Mouse (Mus musculus) A20 (cell line): ENCODE measurements around the gene Tusc1.

ENCODE experiments used
- DNase-seq: peaks from one replicate; pipeline ENCODE4 v3.0.0-alpha.2; 2011; ENCODE audit warnings: low read depth, low spot score

The Tusc1 gene

GRCm38 (mm10) chr4:93335118-93336003 is at the start of gene Tusc1:
Gene Tusc1, minus strand, starts transcription at chr4:93335511.
- peak; percentile 83 for DNase-seq

DNA sequence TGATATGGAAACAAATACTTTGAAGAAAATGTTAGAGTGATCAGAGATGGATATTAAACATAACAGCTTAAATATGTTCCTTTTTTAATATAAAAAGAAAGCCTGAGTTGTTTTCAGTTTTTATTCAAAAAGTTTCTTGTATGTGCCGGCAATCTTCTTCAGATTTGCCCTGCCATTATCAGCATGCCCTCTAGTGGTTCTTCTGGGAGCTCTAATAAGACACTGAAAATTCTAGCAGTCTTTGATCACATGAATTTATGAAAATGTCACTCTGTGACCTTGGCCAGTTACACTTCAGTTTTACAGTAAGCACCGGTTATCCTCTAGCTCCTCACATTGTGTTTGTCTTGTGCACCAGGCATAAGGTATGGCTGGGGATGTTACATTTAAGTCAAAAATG is 17.6 kb upstream of the Tusc1 start:
- peak; percentile 44 for DNase-seq

GRCm38 (mm10) chr4:93344357-93344756 is 9.0 kb upstream of the Tusc1 start:
- DNase-seq = no peak

DNA sequence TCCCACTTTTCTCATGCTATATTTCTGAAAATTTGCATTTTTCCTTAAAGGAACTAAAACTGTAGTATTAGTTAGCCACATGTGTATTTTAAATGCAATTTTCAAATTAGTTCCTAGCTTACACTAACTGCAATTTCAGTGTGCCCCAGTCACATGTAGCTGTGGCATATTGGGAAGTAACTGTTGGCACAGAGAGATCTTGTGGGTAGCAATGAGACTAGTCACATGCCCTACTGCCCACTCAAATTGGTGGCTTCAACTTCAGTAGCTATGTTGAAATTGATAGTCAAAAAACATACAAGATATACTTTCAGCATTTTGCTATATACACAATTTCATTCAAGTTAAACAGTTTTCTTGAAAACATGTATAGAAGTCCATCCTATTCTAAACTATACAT is 6.3 kb upstream of the Tusc1 start:
- no peak for DNase-seq

GRCm38 (mm10) chr4:93337977-93338376 is 2.7 kb upstream of the Tusc1 start:
- no peak for DNase-seq

- DNase-seq = peak; percentile 81
These were observed 634 bp downstream of the Tusc1 start for GRCm38 (mm10) chr4:93334636-93335117.

GRCm38 (mm10) chr4:93307486-93307885 is 27.8 kb downstream of the Tusc1 start:
- peak; percentile 39 for DNase-seq

DNA sequence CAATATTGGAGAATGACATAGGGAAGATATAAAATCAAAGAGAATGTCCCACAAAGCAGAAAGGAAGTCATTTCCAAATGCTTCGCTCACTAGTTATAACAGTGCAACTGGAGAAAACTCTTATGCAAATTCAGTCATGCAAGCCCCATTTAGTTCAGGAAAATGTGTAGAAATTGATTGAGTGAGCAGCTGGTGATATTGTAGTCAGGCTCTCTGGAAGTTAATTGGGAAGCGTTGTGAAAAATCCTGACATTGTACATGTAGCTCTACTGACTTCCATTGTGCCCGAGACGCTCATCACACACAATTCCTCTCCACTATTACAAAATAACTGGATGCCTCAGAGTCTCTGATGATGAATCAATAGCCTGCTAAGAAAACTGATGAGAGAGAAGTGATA is 49.2 kb downstream of the Tusc1 start:
- DNase-seq = no peak
